Mouse (Mus musculus) E14TG2a.4 (cell line): Measurements from ENCODE around the gene Eef2.

ENCODE experiments used
- CTCF ChIP-seq: conservative IDR thresholded peaks from 2 replicates; pipeline ENCODE4 v1.5.1; 2014; ENCODE audit warnings: low read length
- POU5F1 ChIP-seq: IDR thresholded peaks from 2 replicates; pipeline ENCODE4 v1.6.1; 2014; ENCODE audit warnings: low read length, borderline replicate concordance

- no peak for TF ChIP-seq CTCF
- TF ChIP-seq POU5F1 = no peak
Measured at GRCm38 (mm10) chr10:81137252-81138130, 38.9 kb upstream of the Eef2 start.
